Mouse (Mus musculus): ENCODE results near the gene Gm266.

DNA sequence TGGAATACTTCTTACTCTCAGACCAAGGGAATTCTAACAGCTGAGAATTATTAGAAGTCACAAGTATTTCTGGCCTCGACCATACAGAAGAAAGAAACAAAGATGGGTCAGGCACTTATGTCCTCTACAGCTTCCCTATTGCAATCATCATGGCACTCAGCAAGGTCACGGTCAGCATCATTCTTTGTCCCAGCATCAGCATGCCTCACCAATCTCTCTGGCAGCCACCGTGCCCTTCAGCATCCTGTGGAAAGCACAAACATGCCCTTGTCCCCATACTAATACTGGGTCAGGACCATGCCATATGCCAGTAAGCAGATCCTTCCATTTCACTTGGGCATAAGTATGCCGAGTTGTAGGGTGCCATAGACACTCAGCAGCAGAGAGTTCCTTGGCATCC is 9.3 kb upstream of the Gm266 start:
- no peak for TF ChIP-seq CTCF (IDR thresholded peaks at IDR 0.05; ENCODE audit: low read depth)
- TF ChIP-seq EP300 (IDR thresholded peaks at IDR 0.05; ENCODE audit: low read depth): no peak

Data from heart, postnatal 0 days (tissue).